Mouse (Mus musculus): Measurements from ENCODE around the gene Ate1.

GRCm38 (mm10) chr7:130552780-130553179, 32.6 kb upstream of the Ate1 start:
- TF ChIP-seq CTCF (IDR thresholded peaks at IDR 0.05; ENCODE audit: control insufficient read depth, insufficient read depth, low read length) = no peak
- TF ChIP-seq POLR2A (IDR thresholded peaks at IDR 0.05; ENCODE audit: borderline replicate concordance, control insufficient read depth, low read depth, low read length) = no peak
